Mouse (Mus musculus) hindbrain, embryonic 15.5 days (tissue): ENCODE measurements around the gene 1700021F07Rik. TPM values are rescaled to one million over a fixed set of nuclear protein-coding genes. Genes with fewer than 3 reads are reported as not detected.

Source experiments
- ATAC-seq: fragments of 200-750 bp; cut with Nextera tagmentation; 2 replicates; pipeline ENCODE4 v1.8.0; 2017; ENCODE audit warnings: low read depth, moderate number of reproducible peaks, moderate TSS enrichment; ENCODE audit not compliant: low FRiP score
- H3K27ac ChIP-seq: fragments of 300-500 bp; sonication (generic); replicated peaks from 2 replicates; pipeline ENCODE4 v1.5.1; 2015; ENCODE audit warnings: mild to moderate bottlenecking, inconsistent platforms
- H3K27me3 ChIP-seq: fragments of 300-500 bp; sonication (generic); 2 replicates; pipeline ENCODE4 v1.6.1; 2015; ENCODE audit warnings: control low read depth, inconsistent platforms
- H3K36me3 ChIP-seq: fragments of 300-500 bp; sonication (generic); 2 replicates; pipeline ENCODE4 v1.6.1; 2015; ENCODE audit warnings: control low read depth, inconsistent platforms
- H3K4me1 ChIP-seq: fragments of 300-500 bp; sonication (generic); replicated peaks from 2 replicates; pipeline ENCODE4 v1.6.1; 2015; ENCODE audit warnings: control low read depth, inconsistent platforms
- H3K4me2 ChIP-seq: fragments of 300-500 bp; sonication (generic); 2 replicates; pipeline ENCODE4 v1.6.1; 2015; ENCODE audit warnings: moderate library complexity, mild to moderate bottlenecking, inconsistent platforms
- H3K4me3 ChIP-seq: fragments of 300-500 bp; sonication (generic); 2 replicates; pipeline ENCODE4 v1.5.1; 2015; ENCODE audit warnings: mild to moderate bottlenecking, inconsistent platforms
- H3K9ac ChIP-seq: fragments of 300-500 bp; sonication (generic); 2 replicates; pipeline ENCODE4 v1.6.1; 2015; ENCODE audit warnings: inconsistent platforms
- H3K9me3 ChIP-seq: fragments of 300-500 bp; sonication (generic); 2 replicates; pipeline ENCODE4 v1.6.1; 2016; ENCODE audit warnings: control low read depth, inconsistent platforms
- WGBS: fragments of 180-500 bp; shearing (Covaris S2); methylation state at CpG from one replicate; pipeline ENCODE4 v1.1.7; 2015; 5-methylcytosine and 5-hydroxymethylcytosine counted together
- polyA plus RNA-seq: library from polyadenylated mRNA; unstranded; fragments of >200 nt; fragmentation: Nextera tagmentation; extraction: Ambion mirVana; gene quantifications from 2 replicates; pipeline ENCODE4 v1.2.1, GENCODE M21; 2015

Gene 1700021F07Rik
- polyA plus RNA-seq, 1 experiment from 2014 or later, result not detected

DNA sequence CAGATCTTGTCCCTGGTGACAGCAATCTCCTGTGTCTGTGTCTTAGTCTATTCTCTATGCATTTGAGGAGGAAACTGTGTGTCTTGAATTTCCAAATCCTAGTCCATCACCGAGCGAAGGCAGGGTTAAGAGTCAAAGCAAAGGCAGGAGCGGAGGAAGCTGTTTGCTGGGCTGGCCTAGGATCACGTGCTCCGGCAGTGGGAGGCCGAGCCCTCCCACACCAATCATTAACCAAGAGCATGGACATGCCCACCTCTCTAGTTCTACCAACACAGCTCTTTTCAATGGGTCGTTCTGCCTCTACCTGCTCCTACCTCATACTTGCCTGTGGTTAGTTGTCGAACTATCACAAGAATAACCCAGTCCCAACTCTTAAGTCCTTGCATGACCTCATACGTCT, 13.5 kb downstream of the 1700021F07Rik start:
- WGBS, result 86% methylated on average over 9 of the region's 9 CpGs
- Histone ChIP-seq H3K27ac (no peak overlapping the region), H3K27me3 (no peaks in the 10 kb centered on the region), H3K4me1 (no peaks in the 10 kb centered on the region; the same call in 1 of the 2 replicates), H3K4me2 (no peak overlapping the region), H3K4me3 (no peak overlapping the region), H3K9ac (no peak overlapping the region), H3K9me3 (no peaks in the 10 kb centered on the region), H3K36me3 (no peaks in the 10 kb centered on the region)
- ATAC-seq, result no peak

DNA sequence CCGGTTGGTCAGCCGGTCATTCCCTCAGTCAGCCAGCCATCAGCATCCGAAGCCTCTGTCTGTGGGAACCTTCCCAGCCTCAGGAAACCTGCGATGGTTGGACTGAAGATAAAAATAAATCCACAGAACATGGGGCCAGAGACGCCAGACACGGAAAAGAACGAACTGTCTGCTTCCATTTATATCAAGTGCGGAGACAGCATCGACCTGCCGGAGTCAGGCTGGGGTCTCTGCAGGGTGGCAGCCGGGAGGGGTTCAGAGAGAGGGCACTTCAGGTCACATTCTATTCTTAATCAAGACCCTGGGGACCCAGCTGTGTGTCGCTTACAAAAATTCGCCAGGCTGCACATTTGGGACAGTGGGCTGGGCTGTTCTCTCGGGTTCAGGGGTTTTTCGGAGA, 17.4 kb downstream of the 1700021F07Rik start:
- Histone ChIP-seq H3K9ac (no peak overlapping the region), H3K36me3 (no peaks in the 10 kb centered on the region), H3K4me2 (no peak overlapping the region), H3K27me3 (no peaks in the 10 kb centered on the region), H3K9me3 (no peaks in the 10 kb centered on the region), H3K4me1 (no peaks in the 10 kb centered on the region; the same call in 1 of the 2 replicates), H3K4me3 (no peak overlapping the region), H3K27ac (no peak overlapping the region)
- 40% methylated on average over 15 of the region's 15 CpGs for WGBS
- no peak for ATAC-seq

DNA sequence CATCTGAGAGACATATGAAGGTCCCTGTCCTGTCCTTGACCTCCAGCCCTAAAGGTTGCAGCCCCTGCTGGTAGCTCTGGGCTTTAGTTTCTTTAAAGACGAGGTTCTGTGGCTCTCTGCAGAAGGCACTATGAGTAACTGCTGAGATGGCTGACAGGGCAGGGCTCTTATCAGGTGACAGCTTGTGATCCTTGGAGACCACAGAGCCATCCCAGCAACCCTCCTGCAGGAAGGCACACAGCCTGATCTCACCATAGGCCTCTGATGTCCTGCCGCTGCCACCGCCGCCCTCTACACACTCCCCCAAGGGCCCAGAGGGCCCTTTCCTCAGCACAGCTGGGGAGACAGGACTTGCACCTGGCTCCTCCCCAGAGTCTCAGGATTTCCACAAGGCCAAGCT, 19.4 kb downstream of the 1700021F07Rik start:
- Histone ChIP-seq H3K9me3 (no peaks in the 10 kb centered on the region), H3K27me3 (no peaks in the 10 kb centered on the region), H3K27ac (no peak overlapping the region), H3K4me2 (no peak overlapping the region), H3K9ac (no peak overlapping the region), H3K4me1 (no peaks in the 10 kb centered on the region; the same call in 1 of the 2 replicates), H3K36me3 (no peaks in the 10 kb centered on the region), H3K4me3 (no peak overlapping the region)
- WGBS, result 74% methylated on average over 4 of the region's 4 CpGs
- no peak for ATAC-seq

DNA sequence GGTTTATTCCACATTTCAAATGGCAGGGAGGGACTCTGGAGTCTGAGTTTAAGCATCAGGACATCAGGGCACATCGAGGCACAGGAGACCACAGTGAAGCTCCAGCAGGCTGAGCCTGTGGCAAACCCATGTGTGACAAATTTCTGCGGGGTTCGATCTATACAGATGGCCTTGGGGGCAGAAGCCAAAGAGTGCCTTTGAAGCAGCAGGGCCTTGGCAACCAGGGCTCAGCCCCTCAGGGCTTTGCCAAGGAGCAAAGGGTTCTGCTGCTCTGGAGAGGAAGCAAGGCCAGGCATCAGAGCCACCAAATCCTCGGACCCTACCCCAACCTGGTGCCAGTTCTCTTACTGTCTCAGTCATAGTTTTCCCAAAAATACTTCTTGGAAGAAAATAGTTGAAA, 20.3 kb downstream of the 1700021F07Rik start:
- no peak for ATAC-seq
- WGBS, result 84% methylated on average over 4 of the region's 4 CpGs
- no peak overlapping the region for H3K4me3 ChIP-seq
- no peaks in the 10 kb centered on the region for H3K27me3 ChIP-seq
- no peak overlapping the region for H3K4me2 ChIP-seq
- H3K9me3 ChIP-seq, result no peaks in the 10 kb centered on the region
- H3K36me3 ChIP-seq, result no peaks in the 10 kb centered on the region
- H3K9ac ChIP-seq, result no peak overlapping the region
- H3K4me1 ChIP-seq, result no peaks in the 10 kb centered on the region; the same call in 1 of the 2 replicates
- no peak overlapping the region for H3K27ac ChIP-seq

DNA sequence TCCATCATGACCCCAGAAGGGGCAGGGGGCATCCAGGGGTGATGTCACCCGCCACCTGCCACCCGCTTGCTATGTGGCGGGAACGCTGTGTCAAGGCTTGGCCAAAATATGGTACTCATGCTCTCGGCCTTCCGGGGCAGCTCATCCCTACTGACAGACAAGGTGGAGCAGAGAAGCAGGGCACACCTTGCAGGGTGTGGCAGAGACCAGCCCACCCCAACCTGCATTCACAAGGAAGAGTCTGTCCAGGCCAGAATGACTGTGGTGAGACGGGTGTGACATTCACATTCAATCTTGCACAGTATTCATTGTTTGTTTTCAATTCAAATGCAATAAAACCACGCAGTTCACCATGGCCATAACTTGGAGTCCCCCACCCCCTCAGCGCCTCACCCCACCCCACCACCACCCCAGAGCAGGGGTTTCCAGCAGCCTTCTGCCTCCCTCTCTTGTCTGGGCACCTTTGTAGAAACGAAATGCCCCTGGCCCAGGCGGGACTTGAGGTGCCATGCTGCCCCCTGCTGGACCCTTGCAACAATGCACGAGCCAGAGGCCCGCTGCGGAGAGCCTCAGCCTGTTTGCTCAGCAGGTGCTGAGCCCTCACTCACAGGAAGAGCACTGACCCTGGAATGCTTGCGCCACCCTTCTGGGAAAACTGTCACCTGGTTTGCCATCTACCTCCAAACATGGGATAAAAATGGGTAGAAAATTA, 23.8 kb downstream of the 1700021F07Rik start:
- H3K36me3 ChIP-seq, result no peaks in the 10 kb centered on the region

DNA sequence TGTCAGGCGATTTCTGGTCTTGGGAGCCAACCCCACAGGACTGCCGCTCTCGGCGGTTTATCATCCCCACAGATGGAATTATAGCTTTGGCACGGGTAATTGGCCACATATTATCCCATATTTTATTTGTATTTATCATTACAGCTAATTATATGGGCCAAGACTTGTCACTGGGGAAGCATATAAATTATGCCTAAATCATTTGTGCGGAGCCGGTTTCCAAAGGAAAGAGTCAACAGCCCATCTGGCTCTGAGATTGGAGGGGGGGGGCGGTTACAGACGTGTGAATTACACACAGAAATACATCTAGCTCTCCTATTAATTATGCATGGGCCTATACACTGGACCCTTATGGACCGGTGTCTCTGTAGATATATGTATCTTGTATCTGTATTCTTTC, 26.9 kb downstream of the 1700021F07Rik start:
- ATAC-seq, result no peak

More for the DNA sequence above, 23.8 kb downstream of the 1700021F07Rik start:
- H3K27me3 ChIP-seq, result no peaks in the 10 kb centered on the region
- H3K27ac ChIP-seq, result no peak overlapping the region
- H3K4me3 ChIP-seq, result no peak overlapping the region
- 46% methylated on average over 15 of the region's 15 CpGs for WGBS
- no peak overlapping the region for H3K9ac ChIP-seq
- no peaks in the 10 kb centered on the region for H3K9me3 ChIP-seq
- H3K4me1 ChIP-seq, result 0 out of 2 replicates have a peak, but pooled peaks cover 1% of the 10 kb centered on the region
- H3K4me2 ChIP-seq, result no peak overlapping the region
- 0 out of 2 replicates have a peak, but pooled peaks have one; percentile 54 for ATAC-seq

DNA sequence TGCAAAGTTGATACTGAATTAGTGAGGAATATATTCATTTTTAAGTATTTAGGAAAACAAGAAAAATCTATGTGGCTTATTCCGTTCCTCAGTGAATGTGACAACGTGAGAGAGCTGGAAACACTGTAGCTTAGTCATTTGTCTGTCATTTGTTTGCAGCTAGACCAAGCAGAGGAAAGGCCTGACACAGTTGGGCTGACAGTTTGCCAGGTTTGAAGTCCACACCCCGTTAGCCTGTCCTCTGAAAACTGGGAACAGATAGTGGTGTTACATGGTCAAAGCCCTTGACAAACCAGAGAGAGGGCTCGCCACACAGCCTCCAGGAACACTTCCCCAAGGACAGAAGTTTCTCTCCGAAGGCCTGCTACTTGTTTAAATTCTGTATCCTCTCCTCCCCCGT, 28.3 kb downstream of the 1700021F07Rik start:
- Histone ChIP-seq H3K4me1 (0 out of 2 replicates have a peak, but pooled peaks cover 5% of the 10 kb centered on the region), H3K27me3 (no peaks in the 10 kb centered on the region; the same call in 1 of the 2 replicates), H3K9me3 (no peaks in the 10 kb centered on the region), H3K27ac (no peak overlapping the region), H3K4me2 (no peak overlapping the region), H3K4me3 (no peak overlapping the region), H3K9ac (no peak overlapping the region), H3K36me3 (no peaks in the 10 kb centered on the region)
- ATAC-seq, result no peak
- WGBS, result 79% methylated on average over 6 of the region's 6 CpGs

More for the DNA sequence above, 26.9 kb downstream of the 1700021F07Rik start:
- H3K4me1 ChIP-seq, result 0 out of 2 replicates have a peak, but pooled peaks cover 5% of the 10 kb centered on the region
- H3K9me3 ChIP-seq, result no peaks in the 10 kb centered on the region
- H3K36me3 ChIP-seq, result no peaks in the 10 kb centered on the region
- H3K4me3 ChIP-seq, result no peak overlapping the region
- H3K27ac ChIP-seq, result no peak overlapping the region
- H3K9ac ChIP-seq, result no peak overlapping the region
- no peaks in the 10 kb centered on the region for H3K27me3 ChIP-seq
- WGBS, result 63% methylated on average over 10 of the region's 10 CpGs
- H3K4me2 ChIP-seq, result no peak overlapping the region

DNA sequence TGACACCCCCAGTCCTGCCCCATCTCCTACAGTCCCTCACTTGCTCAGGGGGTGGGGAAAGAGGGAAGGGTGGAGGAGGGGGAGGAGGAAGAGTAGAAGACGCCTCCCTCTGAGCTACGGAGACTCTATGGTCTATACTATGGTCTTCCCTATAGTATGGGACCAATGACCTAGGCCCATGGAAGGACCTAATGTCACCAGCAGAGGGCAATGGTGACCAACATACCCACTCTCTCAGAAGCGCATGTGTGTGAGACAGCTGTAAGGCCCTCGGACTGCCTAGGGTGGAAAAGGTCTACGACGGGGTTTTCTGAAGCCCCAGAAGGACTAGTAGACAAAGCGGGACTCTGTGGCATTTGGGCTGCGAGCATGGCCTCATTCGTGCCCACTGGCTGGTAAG, 31.5 kb downstream of the 1700021F07Rik start:
- H3K4me2 ChIP-seq, result no peak overlapping the region
- H3K4me3 ChIP-seq, result no peak overlapping the region
- H3K27ac ChIP-seq, result no peak overlapping the region
- no peaks in the 10 kb centered on the region for H3K9me3 ChIP-seq
- ATAC-seq, result no peak
- no peaks in the 10 kb centered on the region; the same call in 1 of the 2 replicates for H3K27me3 ChIP-seq
- H3K4me1 ChIP-seq, result 0 out of 2 replicates have a peak, but pooled peaks cover 5% of the 10 kb centered on the region
- WGBS, result 48% methylated on average over 9 of the region's 9 CpGs
- no peaks in the 10 kb centered on the region for H3K36me3 ChIP-seq
- H3K9ac ChIP-seq, result no peak overlapping the region

DNA sequence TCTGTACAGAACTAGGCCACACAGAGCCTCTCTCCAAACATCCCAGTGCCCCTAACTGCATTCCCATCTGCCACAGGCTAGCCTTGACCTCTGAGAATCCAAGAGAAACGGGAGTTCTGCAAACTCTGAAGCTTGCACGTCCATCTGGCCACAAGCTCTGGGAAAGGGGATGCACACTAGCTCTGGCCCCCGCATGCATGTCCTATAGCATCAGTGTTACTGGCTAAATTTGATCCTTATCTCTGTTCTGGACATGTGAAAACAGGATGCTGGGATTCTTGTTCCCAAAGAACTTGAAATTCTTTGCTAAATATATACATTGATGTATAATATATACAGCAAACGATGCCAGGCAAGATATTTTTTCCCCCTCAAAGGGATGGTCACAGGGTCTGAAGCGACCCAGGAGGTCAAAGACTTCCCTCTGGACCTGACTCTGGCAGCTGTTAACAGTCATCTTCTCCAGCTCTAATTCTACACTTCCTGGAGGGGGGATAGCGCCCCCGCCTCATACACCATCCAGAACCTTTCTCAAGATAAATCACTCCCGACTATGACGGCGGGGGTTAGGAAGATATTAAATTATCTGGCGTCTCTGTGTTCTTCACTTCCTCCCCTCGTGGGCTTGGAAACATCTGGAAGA, 36.5 kb downstream of the 1700021F07Rik start:
- no peak overlapping the region for H3K9ac ChIP-seq
- no peak overlapping the region for H3K4me2 ChIP-seq
- H3K36me3 ChIP-seq, result no peaks in the 10 kb centered on the region
- WGBS, result 82% methylated on average over 12 of the region's 12 CpGs
- ATAC-seq, result no peak
- H3K27ac ChIP-seq, result no peak overlapping the region
- no peaks in the 10 kb centered on the region for H3K9me3 ChIP-seq
- no peaks in the 10 kb centered on the region for H3K4me1 ChIP-seq
- no peak overlapping the region for H3K4me3 ChIP-seq
- H3K27me3 ChIP-seq, result peaks cover 4% of the 10 kb centered on the region; the same call in 1 of the 2 replicates

DNA sequence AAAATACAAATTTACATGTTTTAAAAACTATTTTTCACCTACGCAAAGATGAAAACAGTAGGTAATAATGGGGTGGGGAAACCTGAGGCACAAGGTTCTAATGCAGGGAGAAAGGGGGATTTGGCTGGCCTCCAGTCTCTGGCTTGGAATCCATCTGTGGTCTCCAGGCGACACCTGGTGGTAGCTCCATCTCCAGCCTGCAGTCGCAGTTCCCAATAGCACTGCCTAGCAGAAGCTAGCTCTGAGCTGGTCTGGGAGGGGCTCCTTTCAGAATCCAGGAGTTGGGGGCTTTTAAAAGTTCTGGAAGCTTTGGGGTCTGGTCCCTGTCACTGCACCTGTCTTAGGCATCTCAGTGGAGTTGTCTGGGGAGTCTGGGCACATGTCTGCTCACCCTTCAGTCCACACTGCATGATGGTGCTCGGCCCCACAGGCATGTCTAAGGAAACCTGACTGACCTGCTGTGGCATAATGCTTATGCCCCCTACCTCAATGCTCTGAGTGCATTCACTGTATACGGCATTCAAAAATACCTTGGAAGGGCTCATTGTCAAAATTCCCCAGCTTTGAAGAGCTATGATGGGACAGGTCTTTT, 39.6 kb downstream of the 1700021F07Rik start:
- Histone ChIP-seq H3K4me1 (0 out of 2 replicates have a peak, but pooled peaks cover 4% of the 10 kb centered on the region), H3K4me3 (no peak overlapping the region), H3K9ac (no peak overlapping the region), H3K27ac (no peak overlapping the region), H3K27me3 (0 out of 2 replicates have a peak, but pooled peaks cover 4% of the 10 kb centered on the region), H3K9me3 (no peaks in the 10 kb centered on the region), H3K36me3 (no peaks in the 10 kb centered on the region), H3K4me2 (no peak overlapping the region)
- ATAC-seq, result peak; percentile 60
- 50% methylated on average over 5 of the region's 5 CpGs for WGBS

DNA sequence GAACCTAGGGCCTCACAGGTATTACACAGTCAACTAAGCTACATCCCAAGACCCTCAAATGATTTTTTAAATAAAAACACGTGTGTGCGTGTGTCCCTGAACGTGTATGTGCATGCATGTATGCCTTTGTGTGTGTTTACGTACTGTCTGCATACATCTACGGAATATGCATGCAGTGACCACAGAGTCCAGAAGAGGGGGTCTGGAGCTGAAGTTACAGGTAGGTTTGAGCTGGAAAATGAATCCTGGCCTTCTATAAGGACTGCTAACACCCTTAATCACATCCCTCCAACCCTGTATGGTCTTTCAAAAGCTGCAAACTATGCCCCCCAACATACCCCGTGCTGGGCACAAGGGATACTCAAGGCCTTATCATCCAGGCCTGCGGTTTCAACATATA, 41.0 kb downstream of the 1700021F07Rik start:
- Histone ChIP-seq H3K27ac (no peak overlapping the region), H3K27me3 (0 out of 2 replicates have a peak, but pooled peaks cover 4% of the 10 kb centered on the region), H3K4me3 (no peak overlapping the region), H3K9me3 (no peaks in the 10 kb centered on the region), H3K9ac (no peak overlapping the region), H3K4me2 (no peak overlapping the region), H3K4me1 (0 out of 2 replicates have a peak, but pooled peaks cover 4% of the 10 kb centered on the region), H3K36me3 (no peaks in the 10 kb centered on the region)
- 0 out of 2 replicates have a peak, but pooled peaks have one; percentile 24 for ATAC-seq
- 80% methylated on average over 7 of the region's 7 CpGs for WGBS

DNA sequence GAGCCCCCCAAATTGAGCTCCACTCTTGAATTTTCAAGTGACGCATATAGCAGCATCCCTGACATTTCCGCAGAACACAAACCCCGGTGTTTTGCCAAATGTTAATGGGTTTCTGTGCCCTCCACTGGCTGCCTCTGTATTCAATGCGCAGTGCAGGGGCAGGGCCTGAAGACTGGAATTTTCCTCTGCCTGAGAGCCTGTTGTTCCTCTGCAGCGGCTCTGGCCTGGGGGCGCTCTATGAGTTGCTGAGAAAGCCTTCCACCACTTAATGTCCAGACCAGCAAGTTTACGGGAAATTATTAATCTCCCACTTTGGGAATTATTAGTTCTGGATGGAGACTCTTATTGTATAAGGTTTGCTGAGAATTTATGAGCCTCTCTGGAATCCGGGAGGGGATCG, 41.8 kb downstream of the 1700021F07Rik start:
- H3K4me3 ChIP-seq, result no peak overlapping the region
- no peak overlapping the region for H3K27ac ChIP-seq
- no peak overlapping the region for H3K9ac ChIP-seq
- H3K9me3 ChIP-seq, result no peaks in the 10 kb centered on the region
- ATAC-seq, result peak; percentile 41; the same call in 1 of the 2 replicates
- 0 out of 2 replicates have a peak, but pooled peaks cover 4% of the 10 kb centered on the region for H3K27me3 ChIP-seq
- 0 out of 2 replicates have a peak, but pooled peaks cover 4% of the 10 kb centered on the region for H3K4me1 ChIP-seq
- 55% methylated on average over 9 of the region's 9 CpGs for whole genome bisulfite sequencing
- H3K4me2 ChIP-seq, result no peak overlapping the region
- no peaks in the 10 kb centered on the region for H3K36me3 ChIP-seq
